Mouse (Mus musculus): Measurements from ENCODE around the gene Lrp5.

Gene Lrp5

DNA sequence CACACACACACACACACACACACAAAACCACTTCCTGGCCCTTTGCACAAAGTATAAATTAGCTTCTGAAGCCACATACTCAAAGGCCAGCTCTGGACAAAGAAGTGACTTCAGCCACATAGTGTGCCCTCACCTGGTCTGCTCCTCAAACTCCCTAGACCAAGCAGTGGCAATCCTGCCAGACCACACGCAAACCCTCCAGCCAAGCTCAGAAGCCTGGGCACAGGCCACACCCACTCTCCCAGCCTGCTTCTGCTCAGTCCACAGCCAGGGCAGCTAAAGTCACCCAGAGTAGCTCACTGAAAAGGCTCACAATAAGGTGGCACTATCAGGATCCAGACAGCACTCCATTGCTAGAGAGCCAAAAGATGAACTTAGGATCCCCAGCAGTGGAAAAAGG is 30.2 kb downstream of the Lrp5 start:
- DNase-seq (ENCODE audit: low spot score in 2 of 2): peak in 1 of 2 experiments; percentile 27

DNA sequence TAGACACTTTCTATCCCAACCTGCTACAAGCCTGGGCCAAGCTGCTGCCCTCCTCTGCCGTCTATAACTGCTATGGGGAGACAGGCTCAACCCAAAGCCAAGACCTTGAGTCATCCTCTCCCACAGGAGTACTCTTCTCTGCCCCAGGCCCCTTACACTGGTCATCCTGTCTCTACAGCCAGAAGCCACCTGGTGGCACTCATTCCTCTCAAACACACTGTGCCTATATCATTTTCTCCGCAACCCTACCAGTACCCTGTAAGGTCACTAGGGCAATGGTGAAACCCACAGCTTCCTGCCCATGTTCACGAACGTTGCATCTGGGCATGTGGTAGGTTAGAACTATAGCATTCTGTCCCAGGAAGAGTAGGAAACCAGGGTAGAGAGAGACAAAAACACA is 31.4 kb downstream of the Lrp5 start:
- DNase-seq (ENCODE audit: low spot score in 2 of 2): peak; percentile 32 to 46

DNA sequence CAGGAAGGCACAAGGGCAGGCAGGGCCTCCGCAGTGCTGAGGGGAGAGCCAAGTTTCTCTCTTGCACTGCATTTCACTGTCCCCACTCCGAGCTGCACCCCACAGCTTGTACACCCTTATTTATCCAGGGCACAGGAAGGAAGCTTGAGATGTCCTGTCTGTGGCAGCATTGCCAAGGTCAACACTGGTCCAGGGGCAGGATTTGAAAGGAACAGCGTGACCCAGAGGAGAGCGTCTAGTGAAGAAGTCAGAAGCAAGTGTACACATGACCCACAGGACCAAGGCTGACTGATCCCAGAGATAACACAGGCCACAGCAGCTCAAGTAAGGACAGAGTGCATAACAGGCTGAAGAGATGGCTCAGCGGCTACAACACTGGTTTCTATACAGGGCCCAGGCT is 32.3 kb downstream of the Lrp5 start:
- DNase-seq (ENCODE audit: low spot score in 2 of 2): no peak

DNA sequence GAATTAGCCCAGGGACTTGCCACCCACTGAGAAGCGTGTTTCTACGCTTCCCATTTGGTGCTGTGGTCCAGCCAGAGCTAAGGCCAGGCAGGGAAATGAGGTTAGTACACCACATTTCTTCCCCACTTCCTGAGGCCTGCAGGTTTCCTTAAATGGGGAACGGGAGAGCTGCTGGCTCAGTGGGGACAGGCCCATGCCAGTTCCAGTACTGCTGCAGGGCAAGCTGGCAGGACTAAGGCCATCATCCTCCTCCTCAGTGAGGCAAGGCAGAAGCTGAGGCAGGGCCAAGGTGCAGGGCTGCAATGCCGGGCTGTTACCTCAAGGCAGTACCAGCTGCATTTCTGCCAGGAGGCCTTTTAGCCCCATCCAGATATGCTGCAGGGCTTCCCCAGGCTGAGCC is 32.9 kb downstream of the Lrp5 start:
- no peak for DNase-seq (ENCODE audit: low spot score in 2 of 2)

DNA sequence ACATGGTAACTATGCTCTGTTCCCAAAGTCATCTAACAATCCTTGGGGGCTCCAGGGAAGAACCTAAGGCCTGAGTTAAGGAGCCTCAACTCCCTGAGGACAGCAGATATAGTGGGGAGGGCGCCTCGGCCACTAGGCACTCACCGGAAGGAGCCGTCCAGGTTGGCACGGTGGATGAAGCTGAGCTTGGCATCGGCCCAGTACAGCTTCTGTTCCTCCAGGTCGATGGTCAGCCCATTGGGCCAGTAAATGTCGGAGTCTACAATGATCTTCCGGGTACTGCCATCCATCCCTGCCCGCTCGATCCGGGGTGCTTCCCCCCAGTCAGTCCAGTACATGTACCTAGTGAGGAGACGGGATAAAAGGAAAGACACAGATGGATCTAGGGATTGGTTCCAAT is 34.4 kb downstream of the Lrp5 start:
- no peak for DNase-seq (ENCODE audit: low spot score in 2 of 2)

DNA sequence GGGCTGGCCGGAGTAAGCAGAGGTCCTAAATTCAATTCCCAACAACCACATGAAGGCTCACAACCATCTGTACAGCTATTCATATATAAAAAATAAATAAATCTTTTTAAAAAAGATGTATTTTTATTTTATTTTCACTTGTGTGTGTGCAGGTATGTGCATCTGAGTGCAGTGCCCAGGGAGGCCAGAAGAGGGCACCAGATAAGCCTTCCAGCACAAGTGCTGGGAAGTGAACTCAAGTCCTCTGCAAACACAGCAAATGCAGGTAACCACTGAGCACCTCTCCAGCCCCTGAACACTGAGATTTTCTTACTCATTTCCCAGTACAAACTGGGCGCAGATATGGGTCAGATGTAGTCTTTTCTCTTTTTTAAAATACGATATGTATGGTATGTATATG is 35.1 kb downstream of the Lrp5 start:
- no peak for DNase-seq (ENCODE audit: low spot score in 2 of 2)

DNA sequence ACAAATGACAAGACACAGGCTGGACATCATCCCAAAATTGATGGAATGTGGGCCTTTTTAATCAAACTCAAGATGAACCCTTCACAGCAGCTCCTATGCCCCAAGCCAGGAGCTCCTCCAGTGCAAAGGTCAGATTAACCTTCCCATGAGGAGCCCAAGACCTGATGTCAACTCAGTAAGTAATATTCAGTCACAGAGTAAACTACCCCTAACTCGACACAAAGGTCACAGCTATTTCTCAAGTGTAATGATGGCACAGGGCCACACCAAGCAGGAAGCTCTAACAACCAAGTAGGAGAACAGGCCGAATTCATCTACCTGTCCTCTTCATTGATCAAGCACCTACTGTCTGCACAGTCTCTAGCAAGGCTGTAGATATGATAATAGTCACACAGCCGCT is 35.9 kb downstream of the Lrp5 start:
- no peak for DNase-seq (ENCODE audit: low spot score in 2 of 2)

DNA sequence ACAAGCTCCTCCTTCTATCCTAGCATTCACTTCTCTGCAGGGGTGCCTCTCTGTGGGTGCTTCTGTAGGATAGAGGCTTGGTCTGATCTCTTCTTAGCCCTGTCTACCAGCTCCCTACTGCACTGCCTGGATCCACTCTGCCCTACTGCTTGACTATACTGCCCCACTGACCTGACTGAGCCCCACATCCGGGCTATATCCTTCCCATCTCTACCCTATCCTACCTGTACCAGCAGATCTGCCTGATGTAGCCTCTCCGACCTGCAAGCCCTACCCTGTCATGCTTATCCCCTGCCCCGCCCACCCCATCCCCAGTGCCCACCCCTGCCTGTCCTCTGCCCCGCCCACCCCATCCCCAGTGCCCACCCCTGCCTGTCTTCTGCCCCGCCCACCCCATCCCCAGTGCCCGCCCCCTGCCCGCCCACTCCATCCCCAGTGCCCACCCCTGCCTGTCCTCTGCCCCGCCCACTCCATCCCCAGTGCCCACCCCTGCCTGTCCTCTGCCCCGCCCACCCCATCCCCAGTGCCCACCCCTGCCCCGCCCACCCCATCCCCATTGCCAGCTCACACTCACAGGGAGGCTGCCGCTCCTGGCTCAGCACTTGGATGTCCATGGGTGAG is 37.4 kb downstream of the Lrp5 start:
- DNase-seq (ENCODE audit: low spot score in 2 of 2): no peak

DNA sequence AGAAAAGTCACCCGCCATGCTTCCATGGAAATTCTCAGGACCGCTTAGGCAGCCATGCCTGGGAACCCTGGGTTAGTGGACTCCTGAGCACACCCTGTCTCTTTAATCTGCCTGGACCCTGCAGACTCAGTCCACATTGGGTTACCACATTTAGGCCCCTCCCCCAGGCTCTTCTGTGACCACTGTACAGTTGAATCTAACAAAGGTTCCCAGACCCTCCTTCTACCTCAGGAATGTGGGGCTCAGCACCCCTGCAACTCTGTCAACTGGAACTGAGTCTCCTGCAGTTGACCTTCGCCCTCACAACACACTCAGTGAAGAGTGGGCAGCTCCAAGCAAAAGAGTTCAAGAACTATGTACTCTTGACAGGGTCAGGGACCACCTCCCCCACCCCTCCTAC is 38.4 kb downstream of the Lrp5 start:
- no peak for DNase-seq (ENCODE audit: low spot score in 2 of 2)

DNA sequence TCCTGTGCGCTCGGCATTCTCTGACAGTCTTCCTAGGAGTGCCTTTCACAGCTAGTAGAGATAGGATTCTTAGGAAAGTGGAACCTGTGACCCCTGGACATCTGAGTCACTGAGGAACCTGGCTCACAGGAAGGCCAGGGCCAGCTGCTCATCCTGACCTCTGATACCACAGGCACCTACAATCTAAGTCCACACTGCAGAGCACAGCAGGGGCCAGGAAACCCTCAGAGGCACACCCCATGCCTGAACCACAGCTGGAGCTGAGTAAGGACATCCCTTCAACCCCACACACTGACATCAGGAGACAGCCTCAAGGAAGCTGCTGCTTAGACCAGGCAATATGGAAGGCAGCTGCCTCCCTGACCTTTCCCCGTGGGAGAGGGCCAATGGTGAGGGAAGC is 40.6 kb downstream of the Lrp5 start:
- DNase-seq (ENCODE audit: low spot score in 2 of 2): no peak

DNA sequence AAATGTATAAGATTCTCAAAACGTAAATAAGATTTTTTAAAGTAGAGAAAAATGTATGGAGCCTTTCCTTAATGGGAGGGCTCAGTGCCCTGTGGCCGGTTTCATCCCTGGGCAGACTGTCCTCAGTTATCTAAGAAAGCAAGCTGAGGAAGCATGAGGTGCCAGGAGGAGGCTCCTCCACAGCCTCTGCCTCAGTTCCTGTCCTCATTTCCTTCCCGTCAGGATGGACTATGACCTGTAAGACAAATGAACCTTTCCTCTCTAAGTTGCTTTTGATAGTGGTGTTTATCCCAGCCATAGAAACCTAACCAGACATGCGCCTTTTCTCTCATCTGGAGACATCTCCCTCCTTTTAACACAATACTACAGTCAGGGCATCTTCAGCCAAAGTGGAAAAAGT is 41.0 kb downstream of the Lrp5 start:
- no peak for DNase-seq (ENCODE audit: low spot score in 2 of 2)

DNA sequence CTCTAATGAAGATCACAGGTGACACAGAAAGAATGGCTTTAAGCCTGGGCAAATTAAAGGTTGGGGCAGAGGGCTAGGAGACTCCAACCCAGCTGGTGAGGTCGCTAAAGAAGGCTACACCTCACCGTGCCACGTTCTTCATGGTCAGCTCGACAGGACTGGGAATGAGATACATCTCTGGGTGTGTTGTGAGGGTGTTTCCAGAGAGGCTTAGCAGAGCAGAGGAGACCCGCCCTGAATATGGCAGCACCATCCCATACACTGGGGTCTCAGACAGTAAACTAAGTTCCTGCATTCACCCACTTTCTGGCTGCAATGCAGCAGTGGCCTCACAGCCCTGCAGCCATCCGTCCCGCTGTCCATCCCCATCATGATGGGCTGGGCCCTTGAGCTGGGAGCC is 46.8 kb downstream of the Lrp5 start:
- no peak for DNase-seq (ENCODE audit: low spot score in 2 of 2)

DNA sequence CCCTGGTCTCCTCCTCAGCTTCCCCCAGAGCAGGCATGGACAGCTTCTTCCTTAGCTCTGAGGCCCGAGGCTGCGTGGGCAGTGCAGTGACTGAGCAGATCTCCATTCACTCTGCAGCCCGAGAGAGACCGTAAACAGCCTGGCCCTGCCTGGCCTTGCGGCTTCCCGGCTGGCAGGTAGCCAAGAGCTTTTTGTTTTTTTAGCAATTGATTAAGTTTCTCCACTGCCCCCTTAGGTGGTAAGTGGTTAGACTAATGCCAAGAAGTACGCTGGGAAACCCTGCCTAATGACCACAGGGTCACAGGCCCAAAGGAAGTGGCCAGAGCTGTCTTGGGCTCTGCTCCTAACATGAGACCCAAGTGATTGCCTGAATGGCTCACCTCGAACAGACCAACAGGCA is 47.7 kb downstream of the Lrp5 start:
- DNase-seq (ENCODE audit: low spot score in 2 of 2): peak; percentile 50 to 64

DNA sequence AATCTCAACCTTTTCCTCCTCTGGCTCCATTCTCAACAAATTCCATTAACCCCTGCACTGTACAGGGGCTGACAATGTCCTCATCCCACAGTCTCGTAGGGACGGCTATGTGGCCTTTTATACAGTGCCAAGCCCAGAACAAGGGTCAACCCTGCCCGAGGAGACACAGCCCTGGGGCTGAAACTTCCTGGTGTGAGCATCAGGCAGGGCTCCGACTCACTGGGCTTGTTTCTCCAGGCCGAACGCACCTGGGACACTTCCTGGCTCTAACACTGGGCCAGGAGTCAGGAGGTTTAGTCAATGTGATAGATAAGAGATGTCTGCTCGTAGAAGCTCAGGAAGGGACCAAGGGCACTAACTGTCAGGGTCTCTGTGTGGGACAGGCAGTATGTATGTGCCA is 54.3 kb downstream of the Lrp5 start:
- DNase-seq (ENCODE audit: low spot score in 2 of 2): no peak

DNA sequence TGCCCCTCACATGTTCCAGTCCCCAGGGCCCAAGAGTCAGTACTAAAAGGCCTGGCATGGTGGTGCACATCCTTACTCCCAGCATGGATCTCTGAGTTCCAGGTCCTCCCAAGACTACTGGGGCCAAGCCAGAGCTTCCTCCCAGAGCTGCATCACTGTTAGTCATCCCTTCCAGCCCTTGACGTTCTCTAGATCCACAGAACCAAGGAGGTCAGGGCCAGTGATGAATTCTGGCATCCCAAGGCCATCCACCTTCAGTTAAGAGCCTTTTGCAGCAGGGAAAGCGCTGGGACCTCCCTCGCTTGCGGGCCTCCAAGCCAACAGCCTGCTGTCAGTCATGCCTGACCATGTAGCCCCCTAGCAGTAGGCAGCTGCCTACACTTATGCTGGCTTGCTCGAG is 54.9 kb downstream of the Lrp5 start:
- DNase-seq (ENCODE audit: low spot score in 2 of 2): no peak

DNA sequence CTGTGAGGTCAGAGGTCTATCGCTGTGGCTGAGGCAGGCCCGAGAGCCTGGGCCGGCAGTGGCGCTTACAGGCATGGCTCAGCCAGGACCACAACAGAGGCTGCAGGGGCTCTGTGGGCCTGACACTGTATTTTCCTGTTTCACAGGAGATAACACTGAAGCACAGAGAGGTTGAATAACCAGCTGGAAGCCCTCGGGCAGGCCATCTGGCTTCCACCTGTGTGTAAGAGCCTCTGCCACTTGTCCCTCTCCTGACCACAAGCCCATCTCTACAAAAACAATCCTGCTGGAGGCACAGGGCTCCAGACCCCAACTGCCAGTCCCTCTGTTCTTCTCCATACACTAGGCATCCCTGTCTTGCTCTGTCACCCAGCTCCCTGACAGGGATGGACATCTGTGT is 55.9 kb downstream of the Lrp5 start:
- no peak for DNase-seq (ENCODE audit: low spot score in 2 of 2)

DNA sequence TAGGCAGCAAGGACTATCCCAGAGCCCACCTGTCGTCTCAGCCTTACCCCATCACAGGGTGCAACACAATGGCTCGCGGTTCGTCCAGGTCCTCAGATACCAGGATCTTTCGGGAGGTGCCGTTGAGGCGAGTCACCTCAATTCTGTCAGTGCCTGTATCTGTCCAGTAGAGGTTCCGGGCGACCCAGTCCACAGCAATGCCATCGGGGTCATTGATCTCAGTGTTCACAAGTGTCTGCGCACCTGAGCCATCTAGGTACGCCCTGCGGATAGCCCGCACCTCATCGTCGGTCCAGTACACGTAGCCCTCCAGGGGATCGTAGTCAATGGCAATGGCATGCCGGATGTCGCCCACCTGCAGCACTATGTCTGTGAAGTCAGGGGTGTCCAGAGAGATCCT is 56.3 kb downstream of the Lrp5 start:
- DNase-seq (ENCODE audit: low spot score in 2 of 2): no peak

DNA sequence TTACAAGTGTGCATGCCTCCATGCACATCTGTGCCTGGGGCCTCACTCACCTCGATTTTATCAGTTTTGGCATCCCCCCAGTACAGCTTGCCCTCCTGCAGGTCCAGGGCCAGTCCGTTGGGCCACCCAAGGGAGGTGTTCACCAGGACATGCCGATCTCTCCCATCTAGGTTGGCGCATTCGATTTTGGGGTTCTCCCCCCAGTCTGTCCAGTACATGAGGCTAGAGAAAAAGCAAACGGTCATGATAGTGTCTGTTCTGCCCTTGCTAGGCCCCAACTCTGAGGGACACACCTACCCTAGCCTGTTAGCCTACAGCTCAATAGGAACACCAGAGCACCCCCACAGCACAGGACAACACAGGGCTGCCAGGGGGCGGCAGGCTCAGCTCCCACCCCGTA is 58.1 kb downstream of the Lrp5 start:
- no peak for DNase-seq (ENCODE audit: low spot score in 2 of 2)

DNA sequence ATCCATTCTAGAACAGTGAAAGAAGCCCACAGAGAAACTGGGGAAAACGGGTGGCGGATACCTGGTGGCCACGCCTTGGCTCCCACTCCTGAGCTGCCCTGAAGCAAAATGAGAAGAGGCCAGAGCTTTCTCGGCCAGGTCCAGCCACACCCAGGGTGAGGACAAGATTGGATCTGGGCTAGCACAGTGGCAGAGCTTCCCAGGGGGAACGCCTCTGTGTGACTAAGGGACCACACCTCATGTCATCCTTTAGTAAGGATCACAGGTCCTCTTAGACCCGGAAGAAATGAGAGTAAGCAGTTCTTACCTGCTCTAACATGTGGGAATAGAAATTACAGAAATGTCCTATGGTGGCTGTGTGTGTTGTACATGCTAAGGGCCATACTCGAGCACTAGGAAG is 61.3 kb downstream of the Lrp5 start:
- DNase-seq (ENCODE audit: low spot score in 2 of 2): no peak

DNA sequence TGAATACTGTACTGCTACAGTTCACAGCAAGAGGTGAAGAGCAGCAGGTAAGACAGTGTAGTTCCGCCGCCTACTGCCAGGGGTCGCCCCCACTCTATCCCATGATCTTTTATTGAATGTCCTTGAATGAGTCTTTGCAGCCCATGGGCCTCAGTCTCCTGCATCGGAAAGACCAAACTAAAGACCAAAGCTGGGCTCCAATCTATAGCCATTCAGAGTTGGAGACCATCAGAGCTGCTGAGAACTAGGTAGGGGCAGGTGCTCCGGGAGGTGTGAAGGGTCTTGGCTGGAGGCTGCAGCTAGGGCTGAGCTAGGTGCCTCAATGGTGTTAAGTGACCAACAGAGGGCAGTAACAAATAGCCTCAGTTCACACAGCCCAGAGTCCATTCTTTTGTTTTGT is 62.5 kb downstream of the Lrp5 start:
- DNase-seq (ENCODE audit: low spot score in 2 of 2): peak; percentile 12 to 46

DNA sequence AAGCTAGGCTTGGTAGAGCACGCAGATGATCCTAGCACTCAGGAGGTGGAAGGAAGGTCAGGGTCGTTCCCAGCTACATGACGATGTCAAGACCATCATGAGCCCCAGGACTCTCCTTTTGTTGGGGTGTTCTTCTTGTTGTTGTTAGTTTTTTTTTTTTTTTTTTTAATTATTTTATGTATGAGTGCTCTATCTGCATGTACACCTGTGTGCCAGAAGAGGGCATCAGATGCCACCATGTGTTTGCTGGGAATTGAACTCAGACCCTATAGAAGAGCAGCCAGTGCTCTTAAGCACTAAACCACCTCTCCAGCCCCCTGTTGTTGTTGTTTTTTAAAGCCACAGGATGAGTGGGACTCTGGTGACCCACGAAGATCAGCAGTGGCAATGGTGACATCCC is 63.1 kb downstream of the Lrp5 start:
- no peak for DNase-seq (ENCODE audit: low spot score in 2 of 2)

DNA sequence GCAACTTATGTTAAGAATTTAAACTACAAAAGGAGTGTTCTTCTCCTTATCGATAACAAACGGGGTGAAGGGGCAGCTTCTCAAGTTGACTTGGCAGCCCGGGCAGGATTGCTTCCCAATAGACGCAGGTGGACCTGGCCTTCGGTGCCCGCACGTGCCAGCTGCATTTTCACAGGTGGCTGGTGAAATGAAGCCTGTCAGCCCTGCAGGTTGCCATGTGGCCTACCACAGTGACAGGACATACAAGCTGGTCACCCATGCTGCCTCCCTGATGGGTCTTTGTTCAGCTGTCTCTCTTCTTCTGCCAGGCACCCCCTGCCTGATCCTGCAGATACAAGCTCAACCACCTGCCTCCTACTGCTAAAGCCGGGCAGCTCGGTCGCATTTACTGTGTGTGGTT is 65.5 kb downstream of the Lrp5 start:
- no peak for DNase-seq (ENCODE audit: low spot score in 2 of 2)

DNA sequence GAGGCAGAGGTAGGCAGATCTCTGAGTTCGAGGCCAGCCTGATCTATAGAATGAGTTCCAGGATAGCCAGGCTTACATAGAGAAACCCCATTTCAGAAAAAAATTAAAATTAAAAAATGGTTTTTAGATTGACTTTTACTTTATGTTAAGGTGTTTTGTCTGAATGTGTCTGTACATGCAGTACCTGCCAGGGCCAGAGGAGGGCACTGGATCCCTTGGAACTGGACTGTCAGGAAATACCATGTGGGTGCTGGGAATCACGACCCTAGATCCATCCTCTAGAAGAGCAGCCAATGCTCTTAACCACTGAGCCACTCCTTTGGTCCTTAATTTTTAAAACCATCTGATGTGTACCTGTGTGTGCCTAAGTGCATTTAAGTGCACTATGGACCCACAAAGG is 67.0 kb downstream of the Lrp5 start:
- DNase-seq (ENCODE audit: low spot score in 2 of 2): no peak

DNA sequence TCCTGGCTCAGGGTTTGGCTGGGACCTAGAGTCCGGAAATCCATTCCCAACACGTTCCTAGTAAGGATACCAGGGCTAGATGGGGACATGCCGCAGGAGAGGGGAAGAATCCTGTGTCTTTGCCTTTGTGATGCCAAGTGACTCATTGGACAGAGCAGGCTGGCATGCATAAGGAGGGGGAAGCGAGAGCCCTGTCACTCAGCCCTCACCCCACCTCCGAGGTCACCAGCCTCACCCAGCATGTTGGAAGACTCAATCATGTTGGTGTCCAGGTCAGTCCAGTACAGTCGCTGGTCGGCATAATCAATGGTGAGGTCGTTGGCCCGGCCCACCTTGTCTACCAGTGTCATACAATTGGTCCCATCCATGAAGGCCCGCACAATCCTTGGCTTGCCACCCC is 72.4 kb downstream of the Lrp5 start:
- DNase-seq (ENCODE audit: low spot score in 2 of 2): no peak
